Mouse (Mus musculus) CH12.LX (cell line): ENCODE measurements around the gene Maml2. TPM values are rescaled to one million over a fixed set of nuclear protein-coding genes. Genes with fewer than 3 reads are reported as not detected.

ENCODE experiments used
- DNase-seq: peaks from one replicate; pipeline ENCODE4 v3.0.0-alpha.2; 2013; ENCODE audit errors: extremely low read depth
- H3K27ac ChIP-seq: 2 replicates; pipeline ENCODE4 v1.5.1; 2012; ENCODE audit warnings: low read depth, mild to moderate bottlenecking, control low read depth, moderate library complexity; ENCODE audit not compliant: insufficient read depth
- H3K27me3 ChIP-seq: replicated peaks from 2 replicates; pipeline ENCODE3; 2012; ENCODE audit warnings: inconsistent platforms
- H3K36me3 ChIP-seq, 2 experiments: replicated peaks in 1 of 2; 2 replicates each; pipeline versions ENCODE3 to v1.6.1; 2012; ENCODE audit warnings: inconsistent platforms in 1 of 2, low read length in 1 of 2, mild to moderate bottlenecking in 1 of 2, mixed read lengths in 1 of 2, moderate library complexity in 1 of 2; ENCODE audit not compliant: control insufficient read depth in 1 of 2, insufficient read depth in 1 of 2
- H3K4me1 ChIP-seq, 2 experiments: 2 replicates each; pipeline ENCODE4 v1.6.1; 2012; ENCODE audit warnings: inconsistent platforms in 1 of 2, moderate library complexity in 1 of 2; ENCODE audit not compliant: insufficient read depth in 2 of 2, control insufficient read depth in 1 of 2
- H3K4me2 ChIP-seq: 2 replicates; pipeline ENCODE4 v1.6.1; 2012; ENCODE audit warnings: low read depth, mild to moderate bottlenecking, control low read depth; ENCODE audit not compliant: poor library complexity, insufficient read depth, severe bottlenecking
- H3K4me3 ChIP-seq, 3 experiments: fragments of 150-350 bp in 1 of 3; sonication (generic) in 1 of 3; replicated peaks in 1 of 3; 2 replicates each; pipeline versions ENCODE3 to v1.5.1; 2011 to 2012; ENCODE audit warnings: low read depth in 2 of 3, low read length in 2 of 3, mild to moderate bottlenecking in 2 of 3, moderate library complexity in 2 of 3, control low read depth in 1 of 3, improper control_type of control experiment in 1 of 3, inconsistent platforms in 1 of 3, mixed read lengths in 1 of 3; ENCODE audit not compliant: poor library complexity in 1 of 3
- H3K79me2 ChIP-seq: replicated peaks from 2 replicates; pipeline ENCODE4 v1.6.1; 2012; ENCODE audit warnings: mild to moderate bottlenecking, moderate library complexity; ENCODE audit not compliant: control insufficient read depth, poor library complexity, insufficient read depth, severe bottlenecking; ENCODE audit errors: extremely low read depth
- H3K9ac ChIP-seq: 2 replicates; pipeline ENCODE4 v1.6.1; 2012; ENCODE audit warnings: low read depth, mild to moderate bottlenecking, control low read depth, moderate library complexity; ENCODE audit not compliant: insufficient read depth
- H3K9me3 ChIP-seq: replicated peaks from 2 replicates; pipeline ENCODE3; 2012; ENCODE audit warnings: low read length, inconsistent platforms, mixed read lengths
- CHD1 ChIP-seq: IDR thresholded peaks from 2 replicates; pipeline ENCODE4 v1.6.1; 2012; ENCODE audit warnings: low read depth, low read length, improper control_type of control experiment, inconsistent platforms
- CTCF ChIP-seq, 2 experiments: IDR thresholded peaks in 1 of 2; conservative IDR thresholded peaks in 1 of 2; 2 replicates each; pipeline ENCODE4 v1.5.1; 2011 to 2012; ENCODE audit warnings: low read depth in 2 of 2, low read length in 2 of 2, improper control_type of control experiment in 1 of 2, inconsistent platforms in 1 of 2, mild to moderate bottlenecking in 1 of 2, moderate library complexity in 1 of 2
- E2F4 ChIP-seq: IDR thresholded peaks from 2 replicates; pipeline ENCODE4 v1.6.1; 2011; ENCODE audit warnings: low read depth, low read length, improper control_type of control experiment; ENCODE audit not compliant: insufficient replicate concordance
- ELF1 ChIP-seq: IDR thresholded peaks from 2 replicates; pipeline ENCODE4 v1.6.1; 2014; ENCODE audit warnings: low read depth, mild to moderate bottlenecking, inconsistent platforms, low read length, improper control_type of control experiment
- EP300 ChIP-seq: IDR thresholded peaks from 2 replicates; pipeline ENCODE4 v1.6.1; 2011; ENCODE audit warnings: low read length, improper control_type of control experiment
- ETS1 ChIP-seq: conservative IDR thresholded peaks from 2 replicates; pipeline ENCODE4 v1.6.1; 2012; ENCODE audit warnings: low read depth, mild to moderate bottlenecking, inconsistent platforms, low read length, improper control_type of control experiment, moderate library complexity
- GABPA ChIP-seq: IDR thresholded peaks from 2 replicates; pipeline ENCODE4 v1.6.1; 2012; ENCODE audit warnings: low read depth, low read length, improper control_type of control experiment, inconsistent platforms; ENCODE audit not compliant: insufficient replicate concordance
- HCFC1 ChIP-seq: IDR thresholded peaks from 2 replicates; pipeline ENCODE4 v1.6.1; 2012; ENCODE audit warnings: low read depth, mild to moderate bottlenecking, inconsistent platforms, low read length, improper control_type of control experiment
- JUN ChIP-seq: IDR thresholded peaks from 2 replicates; pipeline ENCODE4 v1.6.1; 2011; ENCODE audit warnings: low read depth, mild to moderate bottlenecking, low read length, improper control_type of control experiment, moderate library complexity; ENCODE audit not compliant: insufficient read depth
- JUND ChIP-seq: conservative IDR thresholded peaks from 2 replicates; pipeline ENCODE4 v1.6.1; 2011; ENCODE audit warnings: low read depth, low read length, improper control_type of control experiment
- KAT2A ChIP-seq: IDR thresholded peaks from 2 replicates; pipeline ENCODE4 v1.6.1; 2012; ENCODE audit warnings: low read length, improper control_type of control experiment, inconsistent platforms; ENCODE audit not compliant: insufficient replicate concordance
- MAFK ChIP-seq: IDR thresholded peaks from 2 replicates; pipeline ENCODE4 v1.6.1; 2011; ENCODE audit warnings: low read length, improper control_type of control experiment; ENCODE audit not compliant: insufficient replicate concordance
- MAX ChIP-seq: IDR thresholded peaks from 2 replicates; pipeline ENCODE4 v1.6.1; 2011; ENCODE audit warnings: low read length, improper control_type of control experiment
- MAZ ChIP-seq: IDR thresholded peaks from 2 replicates; pipeline ENCODE4 v1.6.1; 2012; ENCODE audit warnings: low read depth, mild to moderate bottlenecking, inconsistent platforms, low read length, improper control_type of control experiment, moderate library complexity
- MEF2A ChIP-seq: IDR thresholded peaks from 2 replicates; pipeline ENCODE4 v1.6.1; 2014; ENCODE audit warnings: low read depth, mild to moderate bottlenecking, inconsistent platforms, low read length, improper control_type of control experiment, borderline replicate concordance
- NELFE ChIP-seq: IDR thresholded peaks from 2 replicates; pipeline ENCODE4 v1.6.1; 2011; ENCODE audit warnings: low read depth, low read length, improper control_type of control experiment
- NRF1 ChIP-seq: IDR thresholded peaks from 2 replicates; pipeline ENCODE4 v1.6.1; 2014; ENCODE audit warnings: low read depth, mild to moderate bottlenecking, inconsistent platforms, low read length, improper control_type of control experiment, moderate library complexity
- PAX5 ChIP-seq: IDR thresholded peaks from 2 replicates; pipeline ENCODE4 v1.6.1; 2012; ENCODE audit warnings: low read length, inconsistent platforms, mixed read lengths
- POLR2AphosphoS2 ChIP-seq: IDR thresholded peaks from 2 replicates; pipeline ENCODE4 v1.6.1; 2011; ENCODE audit warnings: low read depth, low read length, improper control_type of control experiment
- SIN3A ChIP-seq: IDR thresholded peaks from 2 replicates; pipeline ENCODE4 v1.6.1; 2012; ENCODE audit warnings: low read length, improper control_type of control experiment, inconsistent platforms
- SMC3 ChIP-seq: IDR thresholded peaks from 2 replicates; pipeline ENCODE4 v1.6.1; 2011; ENCODE audit warnings: low read depth, low read length, improper control_type of control experiment
- TBP ChIP-seq: conservative IDR thresholded peaks from 2 replicates; pipeline ENCODE4 v1.6.1; 2011; ENCODE audit warnings: low read depth, low read length, improper control_type of control experiment
- TCF12 ChIP-seq: IDR thresholded peaks from 2 replicates; pipeline ENCODE4 v1.6.1; 2014; ENCODE audit warnings: low read depth, mild to moderate bottlenecking, inconsistent platforms, low read length, improper control_type of control experiment
- USF1 ChIP-seq: IDR thresholded peaks from 2 replicates; pipeline ENCODE4 v1.6.1; 2014; ENCODE audit warnings: low read depth, mild to moderate bottlenecking, inconsistent platforms, low read length, improper control_type of control experiment
- ZC3H11A ChIP-seq: IDR thresholded peaks from 2 replicates; pipeline ENCODE4 v1.6.1; 2012; ENCODE audit warnings: low read depth, mild to moderate bottlenecking, inconsistent platforms, low read length, improper control_type of control experiment
- ZKSCAN1 ChIP-seq: IDR thresholded peaks from 2 replicates; pipeline ENCODE4 v1.6.1; 2012; ENCODE audit warnings: low read depth, inconsistent platforms, low read length, improper control_type of control experiment, borderline replicate concordance
- ZNF384 ChIP-seq: IDR thresholded peaks from 2 replicates; pipeline ENCODE4 v1.6.1; 2012; ENCODE audit warnings: low read depth, low read length, improper control_type of control experiment, inconsistent platforms
- dilution Hi-C: fragments of 300-500 bp; cut with MboI; formaldehyde crosslinking; loops from 2 replicates; pipeline ENCODE4 v1.14.3; 2020; ENCODE audit warnings: low sequenced_read_pairs; ENCODE audit not compliant: extremely low pct_unique_long_range_greater_than_20kb, extremely low pct_ligation_motif_present
- in situ Hi-C: fragments of 300-500 bp; cut with MboI; formaldehyde crosslinking; loops from 3 replicates; pipeline ENCODE4 v1.14.3; 2019; ENCODE audit warnings: low sequenced_read_pairs, low pct_ligation_motif_present, low pct_unique_long_range_greater_than_20kb, mixed read lengths
- polyA plus RNA-seq: library from polyadenylated mRNA; unstranded; fragments of >175 nt; gene quantifications from 2 replicates; pipeline ENCODE4 v1.2.1, GENCODE M21; 2012; ENCODE audit warnings: low read depth; ENCODE audit not compliant: insufficient read length
- total RNA-seq, 2 experiments: library from RNA; depleted of rRNA; stranded (reverse); fragments of 300-350 nt in 1 of 2; fragments of >200 nt in 1 of 2; gene quantifications; 2 replicates each; pipeline ENCODE4 v1.2.3; 2012 to 2014

The Maml2 gene
- total and polyA plus RNA-seq, 3 experiments = 5.9 to 9.1 (median 5.9) TPM

GRCm38 (mm10) chr9:13296274-13297121 is 1.3 kb upstream of the Maml2 start (continued):
- TF ChIP-seq NRF1 (no peak), NELFE (no peak), POLR2AphosphoS2 (no peak), ZC3H11A (peak; percentile 39), ZNF384 (no peak), EP300 (peak; percentile 68), ETS1 (peak; percentile 62), E2F4 (no peak), TCF12 (peak; percentile 70; the same call in 1 of the 2 replicates), JUN (no peak), PAX5 (no peak)

- DNase-seq = no peak
- H3K27ac ChIP-seq = no peak overlapping the region; the same call in 1 of the 2 replicates
- no peaks in the 10 kb centered on the region for H3K36me3 ChIP-seq
- H3K4me2 ChIP-seq = peak overlapping the region; percentile 97
- no peaks in the 10 kb centered on the region for H3K9me3 ChIP-seq
- in situ Hi-C loops = no loop called here
- peaks cover 2 to 41% of the 10 kb centered on the region in 2 experiments; a peak in 3 of 4 replicates for H3K4me1 ChIP-seq
- dilution Hi-C loops = no loop called here
- no peaks in the 10 kb centered on the region for H3K27me3 ChIP-seq
- H3K79me2 ChIP-seq = peaks cover 35% of the 10 kb centered on the region
- TF ChIP-seq NRF1 (0 out of 2 replicates have a peak, but pooled peaks have one; percentile 8), EP300 (0 out of 2 replicates have a peak, but pooled peaks have one; percentile 4), KAT2A (no peak), MAZ (0 out of 2 replicates have a peak, but pooled peaks have one; percentile 19)
- peak overlapping the region; percentile 91 for H3K9ac ChIP-seq
- H3K4me3 ChIP-seq = peak overlapping the region; percentile 64 to 89 (median 77)
Observed at GRCm38 (mm10) chr9:13297122-13297667, 562 bp upstream of the Maml2 start.

- peak overlapping the region; percentile 97 for H3K4me2 ChIP-seq
- TF ChIP-seq TBP = no peak
- TF ChIP-seq KAT2A = no peak
- TF ChIP-seq CTCF (conservative IDR thresholded peaks at IDR 0.05 in 1 of 2, IDR thresholded peaks at IDR 0.05 in 1 of 2; ENCODE audit: low read depth in 2 of 2, low read length in 2 of 2) = no peak
- TF ChIP-seq NRF1 = no peak
- TF ChIP-seq MAX = peak; percentile 52; the same call in 1 of the 2 replicates
- no peak for TF ChIP-seq SIN3A
- TF ChIP-seq SMC3 = no peak
- no peak for TF ChIP-seq HCFC1
- no peak for TF ChIP-seq GABPA
- 0 out of 2 replicates have a peak, but pooled peaks have one; percentile 15 for TF ChIP-seq TCF12
- no peak for TF ChIP-seq ZKSCAN1
- no peak for TF ChIP-seq POLR2AphosphoS2
- TF ChIP-seq ELF1 = no peak; the same call in 1 of the 2 replicates
- no peak for TF ChIP-seq MAFK
- TF ChIP-seq USF1 = no peak; the same call in 1 of the 2 replicates
- TF ChIP-seq CHD1 = no peak; the same call in 1 of the 2 replicates
- no peak for TF ChIP-seq ZC3H11A
- no peak for TF ChIP-seq JUN
- no peak for TF ChIP-seq MEF2A
- TF ChIP-seq JUND = no peak
Observed at GRCm38 (mm10) chr9:13298513-13298878, 739 bp downstream of the Maml2 start.

More at GRCm38 (mm10) chr9:13298513-13298878, 739 bp downstream of the Maml2 start:
- dilution Hi-C loops (no loop called here), in situ Hi-C loops (no loop called here)
- Histone ChIP-seq H3K36me3 (no peaks in the 10 kb centered on the region), H3K9me3 (no peaks in the 10 kb centered on the region), H3K79me2 (peaks cover 41% of the 10 kb centered on the region), H3K4me3 (peak overlapping the region; percentile 64 to 89 (median 77)), H3K27me3 (no peaks in the 10 kb centered on the region), H3K27ac (peak overlapping the region; percentile 93), H3K9ac (peak overlapping the region; percentile 91), H3K4me1 (peaks cover 7 to 54% of the 10 kb centered on the region in 2 experiments; a peak in 3 of 4 replicates)
- no peak for DNase-seq
